Mouse (Mus musculus): ENCODE measurements around the gene Rtl10.
A peak's percentile ranks its signal among the peaks of the same experiment; 100 is the strongest.

Gene Rtl10

GRCm38 (mm10) chr16:18498558-18498990, at the start of gene Rtl10, which contains the start of gene Gnb1l:
Gene Rtl10, plus strand, starts transcription at chr16:18498901.
Gene Gnb1l, plus strand, starts transcription at chr16:18498713.
- peak; percentile 96 for DNase-seq (ENCODE audit: low spot score)

GRCm38 (mm10) chr16:18449005-18449404, 49.7 kb upstream of the Rtl10 start:
- no peak for DNase-seq (ENCODE audit: low spot score)

GRCm38 (mm10) chr16:18451486-18452181, 47.1 kb upstream of the Rtl10 start:
- no peak for DNase-seq (ENCODE audit: low spot score)

GRCm38 (mm10) chr16:18452361-18452862, 46.3 kb upstream of the Rtl10 start:
- DNase-seq (ENCODE audit: low spot score): no peak

- peak; percentile 59 for DNase-seq (ENCODE audit: low spot score)
Observed at GRCm38 (mm10) chr16:18453846-18454245, 44.9 kb upstream of the Rtl10 start.

- no peak for DNase-seq (ENCODE audit: low spot score)
Observed at GRCm38 (mm10) chr16:18455407-18455806, 43.3 kb upstream of the Rtl10 start.

GRCm38 (mm10) chr16:18458661-18459060, 40.0 kb upstream of the Rtl10 start:
- no peak for DNase-seq (ENCODE audit: low spot score)

- DNase-seq (ENCODE audit: low spot score): peak; percentile 51
Observed at GRCm38 (mm10) chr16:18459335-18459954, 39.3 kb upstream of the Rtl10 start.

GRCm38 (mm10) chr16:18459955-18460370, 38.7 kb upstream of the Rtl10 start:
- peak; percentile 78 for DNase-seq (ENCODE audit: low spot score)

- no peak for DNase-seq (ENCODE audit: low spot score)
Observed at GRCm38 (mm10) chr16:18460826-18461225, 37.9 kb upstream of the Rtl10 start.

- no peak for DNase-seq (ENCODE audit: low spot score)
Observed at GRCm38 (mm10) chr16:18462031-18462430, 36.7 kb upstream of the Rtl10 start.

GRCm38 (mm10) chr16:18462598-18462997, 36.1 kb upstream of the Rtl10 start:
- no peak for DNase-seq (ENCODE audit: low spot score)

- DNase-seq (ENCODE audit: low spot score): no peak
Observed at GRCm38 (mm10) chr16:18464271-18464670, 34.4 kb upstream of the Rtl10 start.

GRCm38 (mm10) chr16:18470829-18471228, 27.9 kb upstream of the Rtl10 start:
- no peak for DNase-seq (ENCODE audit: low spot score)

GRCm38 (mm10) chr16:18471381-18471955, 27.2 kb upstream of the Rtl10 start:
- no peak for DNase-seq (ENCODE audit: low spot score)

- DNase-seq (ENCODE audit: low spot score): no peak
Observed at GRCm38 (mm10) chr16:18471976-18472375, 26.7 kb upstream of the Rtl10 start.

- no peak for DNase-seq (ENCODE audit: low spot score)
Observed at GRCm38 (mm10) chr16:18472416-18472815, 26.3 kb upstream of the Rtl10 start.

- DNase-seq (ENCODE audit: low spot score): no peak
Observed at GRCm38 (mm10) chr16:18472976-18473375, 25.7 kb upstream of the Rtl10 start.

GRCm38 (mm10) chr16:18474021-18474420, 24.7 kb upstream of the Rtl10 start:
- DNase-seq (ENCODE audit: low spot score): no peak

- DNase-seq (ENCODE audit: low spot score): no peak
Observed at GRCm38 (mm10) chr16:18477996-18478395, 20.7 kb upstream of the Rtl10 start.

GRCm38 (mm10) chr16:18479667-18480066, 19.0 kb upstream of the Rtl10 start:
- no peak for DNase-seq (ENCODE audit: low spot score)

GRCm38 (mm10) chr16:18480933-18481485, 17.7 kb upstream of the Rtl10 start:
- no peak for DNase-seq (ENCODE audit: low spot score)

GRCm38 (mm10) chr16:18482431-18482830, 16.3 kb upstream of the Rtl10 start:
- no peak for DNase-seq (ENCODE audit: low spot score)

Measured in embryo, embryonic 10.5 days (tissue).